Mouse (Mus musculus) intestine, postnatal 0 days (tissue): ENCODE data around the gene Ces2h. TPM values are rescaled to one million over a fixed set of nuclear protein-coding genes. Genes with fewer than 3 reads are reported as not detected.

ENCODE experiments used
- ATAC-seq: fragments of 200-750 bp; cut with Nextera tagmentation; 2 replicates; pipeline ENCODE4 v1.8.0; 2017; ENCODE audit warnings: mild to moderate bottlenecking, moderate TSS enrichment, moderate library complexity
- H3K27ac ChIP-seq: fragments of 300-500 bp; sonication (generic); 2 replicates; pipeline ENCODE4 v1.5.1; 2014; ENCODE audit warnings: mild to moderate bottlenecking, low read depth, low read length, moderate library complexity
- H3K27me3 ChIP-seq: fragments of 300-500 bp; sonication (generic); replicated peaks from 2 replicates; pipeline ENCODE4 v1.6.1; 2014; ENCODE audit warnings: low read length, mixed read lengths; ENCODE audit not compliant: control insufficient read depth, insufficient read depth
- H3K36me3 ChIP-seq: fragments of 300-500 bp; sonication (generic); 2 replicates; pipeline ENCODE4 v1.6.1; 2014; ENCODE audit warnings: mild to moderate bottlenecking, moderate library complexity; ENCODE audit not compliant: control insufficient read depth, insufficient read depth
- H3K4me1 ChIP-seq: fragments of 300-500 bp; sonication (generic); replicated peaks from 2 replicates; pipeline ENCODE4 v1.6.1; 2014; ENCODE audit warnings: antibody characterized with exemption, low read length, mixed read lengths; ENCODE audit not compliant: control insufficient read depth, insufficient read depth
- H3K4me2 ChIP-seq: fragments of 300-500 bp; sonication (generic); replicated peaks from 2 replicates; pipeline ENCODE4 v1.6.1; 2014; ENCODE audit warnings: low read depth, mild to moderate bottlenecking, moderate library complexity
- H3K4me3 ChIP-seq: fragments of 300-500 bp; sonication (generic); 2 replicates; pipeline ENCODE4 v1.5.1; 2014; ENCODE audit warnings: low read depth, low read length
- H3K9ac ChIP-seq: fragments of 300-500 bp; sonication (generic); 2 replicates; pipeline ENCODE4 v1.6.1; 2014; ENCODE audit warnings: mild to moderate bottlenecking, low read depth, low read length
- H3K9me3 ChIP-seq: fragments of 300-500 bp; sonication (generic); 2 replicates; pipeline ENCODE4 v1.6.1; 2016; ENCODE audit warnings: mixed run types; ENCODE audit not compliant: control insufficient read depth
- CTCF ChIP-seq: sonication (generic); IDR thresholded peaks from 2 replicates; pipeline ENCODE4 v1.5.1; 2016; ENCODE audit warnings: low read depth, mild to moderate bottlenecking, control low read depth, antibody characterized with exemption, moderate library complexity
- WGBS: fragments of 180-500 bp; shearing (Covaris S2); extraction: QIAGEN DNeasy Blood & Tissue Kit; methylation state at CpG from one replicate; pipeline ENCODE4 v1.1.7; 2014; 5-methylcytosine and 5-hydroxymethylcytosine counted together
- polyA plus RNA-seq: library from polyadenylated mRNA; unstranded; fragments of >200 nt; fragmentation: Nextera tagmentation; extraction: Ambion mirVana; gene quantifications from 2 replicates; pipeline ENCODE4 v1.2.1, GENCODE M21; 2015

Gene Ces2h
- not detected in 2 replicates for polyA plus RNA-seq

DNA sequence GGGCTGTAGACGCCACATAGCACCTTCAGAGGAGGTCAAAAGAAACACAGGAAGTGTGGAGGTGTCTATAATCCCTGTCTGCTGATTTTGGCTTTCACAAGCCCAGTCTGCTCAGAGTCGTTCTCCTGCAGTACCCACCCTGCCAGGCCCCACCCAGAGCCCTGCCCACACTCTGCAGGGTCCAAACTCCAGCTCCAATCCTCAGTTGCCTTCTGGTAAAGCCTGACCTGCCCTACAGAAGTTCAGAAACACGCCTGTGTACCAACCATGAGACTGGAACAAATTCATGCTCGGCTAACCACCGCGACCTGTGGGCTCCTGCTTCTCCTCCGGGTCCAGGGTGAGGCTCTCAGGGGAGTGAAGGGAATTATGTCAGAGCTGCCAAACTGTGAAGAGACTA lies at the start of gene Ces2h:
Ces2h (plus strand) TSS at position 268 of the 400 bp plus-strand sequence.
- H3K4me2 ChIP-seq, result peak within 1 kb of the TSS; percentile 33
- H3K4me3 ChIP-seq, result no peak within 1 kb of the TSS
- H3K27me3 ChIP-seq, result no peaks in the 10 kb centered on the region
- H3K9me3 ChIP-seq, result no peaks in the 10 kb centered on the region
- no peak within 1 kb of the TSS for H3K9ac ChIP-seq
- 0 out of 2 replicates have a peak, but pooled peaks have one; percentile 3 for TF ChIP-seq CTCF
- H3K36me3 ChIP-seq, result no peaks in the 10 kb centered on the region
- peak within 1 kb of the TSS; percentile 7; the same call in 1 of the 2 replicates for H3K27ac ChIP-seq
- WGBS, result 43% methylated on average over 7 of the region's 7 CpGs
- peak; percentile 95 for ATAC-seq
- peaks cover 6% of the 10 kb centered on the region; the same call in 1 of the 2 replicates for H3K4me1 ChIP-seq

DNA sequence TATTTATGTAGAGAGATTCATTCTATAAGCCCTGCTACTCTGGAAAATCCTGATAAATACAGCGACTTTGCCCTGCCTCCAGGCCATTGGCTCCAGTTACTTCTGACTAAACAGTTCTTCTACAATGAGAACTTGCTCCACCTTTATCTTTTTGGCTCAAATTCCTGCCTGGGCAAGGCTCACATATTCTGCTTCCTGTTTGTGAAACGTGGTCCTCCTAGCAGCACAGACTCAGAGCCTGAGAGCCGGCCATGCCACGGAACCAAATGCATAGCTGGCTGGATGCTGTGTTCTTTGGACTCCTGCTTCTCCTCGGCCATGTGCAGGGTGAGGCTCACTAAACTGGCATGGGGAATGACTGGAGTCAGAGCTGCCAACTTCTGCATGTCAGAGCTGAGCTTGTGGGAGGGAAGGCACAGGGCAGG lies 39.1 kb upstream of the Ces2h start, which contains the start of gene Ces2g:
Ces2g (plus strand) TSS at position 182 of the 425 bp plus-strand sequence.
- H3K9ac ChIP-seq, result no peak within 1 kb of the TSS
- no peak for ATAC-seq
- H3K4me2 ChIP-seq, result no peak within 1 kb of the TSS
- H3K4me3 ChIP-seq, result no peak within 1 kb of the TSS
- H3K4me1 ChIP-seq, result no peaks in the 10 kb centered on the region
- no peaks in the 10 kb centered on the region for H3K36me3 ChIP-seq
- no peak for TF ChIP-seq CTCF
- 43% methylated on average over 5 of the region's 5 CpGs for WGBS
- H3K9me3 ChIP-seq, result no peaks in the 10 kb centered on the region
- H3K27me3 ChIP-seq, result no peaks in the 10 kb centered on the region
- no peak within 1 kb of the TSS for H3K27ac ChIP-seq

DNA sequence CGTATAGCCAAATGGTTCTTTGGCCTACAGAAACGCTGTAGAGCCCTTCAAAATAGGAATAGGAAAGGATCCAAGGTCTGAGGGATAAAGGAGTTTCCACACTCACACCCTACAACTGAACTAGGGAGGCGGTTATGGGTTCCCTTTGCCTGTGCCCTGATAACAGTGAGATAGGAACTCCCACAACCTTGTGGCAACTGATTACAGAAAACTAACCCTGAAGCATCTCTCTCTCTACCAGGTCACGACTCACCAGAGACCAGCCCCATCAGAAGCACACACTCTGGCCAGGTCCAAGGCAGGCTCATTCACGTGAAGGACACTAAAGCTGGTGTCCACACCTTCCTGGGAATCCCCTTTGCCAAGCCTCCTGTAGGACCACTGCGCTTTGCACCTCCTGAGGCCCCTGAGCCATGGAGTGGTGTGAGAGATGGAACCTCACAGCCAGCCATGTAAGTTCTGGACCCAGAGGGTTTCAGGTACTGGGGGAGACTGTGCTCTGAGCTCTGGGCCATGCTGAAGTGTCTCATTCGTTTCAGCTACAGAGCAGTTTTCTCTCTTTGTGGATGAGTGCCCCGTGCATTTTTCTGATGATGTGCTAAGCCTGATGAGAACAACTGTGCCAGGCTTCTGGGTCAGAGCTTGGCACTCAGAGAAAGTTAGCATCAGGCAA lies 38.3 kb upstream of the Ces2h start:
- Histone ChIP-seq H3K27me3 (no peaks in the 10 kb centered on the region), H3K9me3 (no peaks in the 10 kb centered on the region), H3K36me3 (no peaks in the 10 kb centered on the region), H3K4me1 (no peaks in the 10 kb centered on the region), H3K4me3 (no peak overlapping the region), H3K4me2 (no peak overlapping the region), H3K9ac (no peak overlapping the region), H3K27ac (no peak overlapping the region)
- WGBS, result 69% methylated on average over 8 of the region's 8 CpGs
- no peak for ATAC-seq
- TF ChIP-seq CTCF, result no peak

DNA sequence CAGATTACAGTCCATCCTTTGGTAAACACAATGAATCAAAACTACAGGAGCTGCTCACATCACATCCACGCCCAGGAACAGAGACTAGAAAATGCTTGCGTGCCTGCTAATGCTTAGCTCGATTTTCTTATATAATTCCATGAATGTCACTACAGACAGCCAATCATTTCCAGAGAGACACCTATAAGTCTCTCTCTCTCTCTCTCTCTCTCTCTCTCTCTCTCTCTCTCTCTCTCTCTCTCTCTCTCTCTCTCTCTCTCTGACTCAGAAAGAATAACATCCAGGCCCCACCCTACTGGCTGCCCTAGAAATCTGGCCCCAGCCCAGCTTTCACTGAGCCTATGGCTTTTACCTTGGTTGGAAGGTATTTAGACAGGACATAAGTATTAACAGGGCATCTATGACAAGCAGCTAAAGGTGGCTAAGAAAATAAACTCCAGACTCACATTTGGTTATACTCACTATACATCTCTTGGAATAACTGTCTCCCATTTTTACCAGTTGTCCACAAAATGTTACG lies 37.2 kb upstream of the Ces2h start:
- Histone ChIP-seq H3K9ac (no peak overlapping the region), H3K4me2 (no peak overlapping the region), H3K9me3 (no peaks in the 10 kb centered on the region), H3K4me3 (no peak overlapping the region), H3K36me3 (no peaks in the 10 kb centered on the region), H3K4me1 (no peaks in the 10 kb centered on the region), H3K27me3 (no peaks in the 10 kb centered on the region), H3K27ac (no peak overlapping the region)
- no peak for ATAC-seq
- WGBS, result 62% methylated on average over 4 of the region's 4 CpGs
- no peak for TF ChIP-seq CTCF

DNA sequence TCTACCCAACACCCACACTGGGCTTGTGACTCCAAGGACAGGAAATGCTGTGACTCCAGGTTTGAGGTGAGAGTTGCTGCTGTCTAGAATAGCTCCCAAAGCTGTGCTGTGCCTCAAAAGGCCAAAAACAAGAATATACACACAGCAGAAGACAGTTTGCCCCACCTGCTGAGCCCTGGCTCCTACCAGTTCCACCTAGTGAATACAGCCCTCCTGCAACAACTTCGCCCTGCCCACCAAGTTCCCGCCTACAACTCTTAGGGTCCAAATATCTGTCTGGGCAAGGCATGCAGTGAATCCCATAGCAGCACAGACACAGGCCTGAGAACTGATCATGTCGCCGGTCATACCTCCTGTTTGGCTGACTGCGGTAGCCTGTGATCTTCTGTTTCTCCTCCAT lies 16.5 kb upstream of the Ces2h start:
- no peaks in the 10 kb centered on the region for H3K36me3 ChIP-seq
- ATAC-seq, result no peak
- no peak for TF ChIP-seq CTCF
- H3K9me3 ChIP-seq, result no peaks in the 10 kb centered on the region
- whole genome bisulfite sequencing, result 96% methylated on average over 5 of the region's 5 CpGs
- no peaks in the 10 kb centered on the region for H3K4me1 ChIP-seq
- no peak overlapping the region for H3K9ac ChIP-seq
- no peaks in the 10 kb centered on the region for H3K27me3 ChIP-seq
- no peak overlapping the region for H3K4me2 ChIP-seq
- H3K27ac ChIP-seq, result no peak overlapping the region
- H3K4me3 ChIP-seq, result no peak overlapping the region

DNA sequence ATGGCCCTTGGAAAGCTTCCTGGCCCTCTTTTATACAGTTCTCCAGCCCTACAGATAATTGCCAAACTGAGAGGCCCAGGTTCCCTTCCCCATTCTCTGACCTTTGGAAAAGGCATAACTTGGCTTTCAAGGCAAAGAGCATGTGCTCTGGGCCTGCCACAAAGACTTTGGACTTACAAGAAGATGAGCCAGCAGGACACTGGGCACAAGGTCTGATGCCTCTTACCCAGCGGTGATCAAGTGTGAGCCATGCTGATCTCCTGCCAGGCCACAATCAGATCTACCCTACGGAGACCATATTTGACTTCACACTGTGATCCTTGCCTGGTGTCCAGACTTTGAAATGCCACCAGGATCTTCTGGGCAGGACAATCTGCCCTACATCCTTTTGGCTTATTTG lies 15.7 kb upstream of the Ces2h start:
- Histone ChIP-seq H3K9me3 (no peaks in the 10 kb centered on the region), H3K36me3 (no peaks in the 10 kb centered on the region), H3K4me1 (no peaks in the 10 kb centered on the region), H3K27ac (no peak overlapping the region), H3K9ac (no peak overlapping the region), H3K27me3 (no peaks in the 10 kb centered on the region), H3K4me2 (no peak overlapping the region), H3K4me3 (no peak overlapping the region)
- ATAC-seq, result peak; percentile 77
- WGBS, result 60% methylated on average over 2 of the region's 2 CpGs
- no peak for TF ChIP-seq CTCF
